Mouse (Mus musculus) cerebellum, postnatal 25 days (tissue): ENCODE data around the gene Pigw.
"Not testable (repeated sequence)": the region's sequence is repeated elsewhere in the genome, so short reads cannot be mapped to it uniquely, and the experiment has no call there.

Experiments used
- DNase-seq, 2 experiments: peaks; one replicate each; pipeline ENCODE4 v3.0.0; 2021; ENCODE audit warnings: mixed read lengths in 2 of 2

Gene Pigw

DNA sequence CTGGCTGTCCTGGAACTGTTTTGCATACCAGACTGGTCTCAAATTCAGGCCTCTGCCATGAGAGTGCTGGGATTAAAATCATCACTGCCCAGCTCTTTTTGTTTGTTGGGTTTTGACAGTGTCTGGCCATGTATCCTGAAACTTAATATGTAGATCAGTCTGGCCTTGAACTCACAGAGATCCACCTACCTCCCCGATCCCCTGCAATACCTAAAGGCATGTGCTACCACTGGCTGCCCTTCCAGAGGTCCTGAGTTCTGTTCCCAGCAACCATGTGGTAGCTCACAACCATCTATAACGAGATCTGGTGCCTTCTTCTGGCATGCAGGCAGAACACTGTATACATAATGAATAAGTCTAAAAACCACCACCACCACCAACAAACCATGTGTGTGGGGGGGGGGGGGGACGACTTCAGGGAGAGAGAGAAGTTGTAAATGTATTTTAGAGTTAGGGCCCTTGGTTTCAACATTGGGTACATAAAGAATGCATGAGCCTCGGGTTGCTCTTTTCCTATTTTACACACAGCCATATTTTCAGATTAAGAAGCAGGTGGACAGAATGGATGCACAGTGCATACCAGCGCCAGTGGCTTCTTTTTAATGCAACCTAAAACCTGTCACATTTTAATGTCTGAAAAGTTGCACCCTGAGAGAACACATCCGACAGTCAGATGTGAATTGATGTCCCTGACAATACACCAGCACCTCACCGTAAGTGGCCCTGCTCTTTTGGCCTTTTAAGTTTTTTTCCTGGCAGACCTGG lies 896 bp downstream of the Pigw start:
- DNase-seq = no peak

DNA sequence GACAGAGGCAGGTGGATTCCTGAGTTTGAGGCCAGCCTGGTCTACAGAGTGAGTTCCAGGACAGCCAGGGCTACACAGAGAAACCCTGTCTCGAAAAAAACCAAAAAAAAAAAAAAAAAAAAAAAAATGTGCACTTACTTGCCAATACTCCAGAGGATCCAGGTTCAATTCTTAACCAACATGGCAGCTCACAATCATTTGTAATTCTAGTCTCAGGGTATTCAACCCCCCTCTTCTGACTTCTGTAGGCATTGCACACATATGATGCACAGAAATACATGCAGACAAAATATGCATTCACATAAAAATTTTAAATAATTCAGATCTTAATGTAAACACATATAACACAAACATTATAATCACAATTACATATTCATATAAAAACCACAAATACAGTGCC lies 4.1 kb downstream of the Pigw start:
- DNase-seq = not testable (repeated sequence)

- no peak for DNase-seq
Measured at GRCm38 (mm10) chr11:84873042-84873833, 6.8 kb downstream of the Pigw start.

DNA sequence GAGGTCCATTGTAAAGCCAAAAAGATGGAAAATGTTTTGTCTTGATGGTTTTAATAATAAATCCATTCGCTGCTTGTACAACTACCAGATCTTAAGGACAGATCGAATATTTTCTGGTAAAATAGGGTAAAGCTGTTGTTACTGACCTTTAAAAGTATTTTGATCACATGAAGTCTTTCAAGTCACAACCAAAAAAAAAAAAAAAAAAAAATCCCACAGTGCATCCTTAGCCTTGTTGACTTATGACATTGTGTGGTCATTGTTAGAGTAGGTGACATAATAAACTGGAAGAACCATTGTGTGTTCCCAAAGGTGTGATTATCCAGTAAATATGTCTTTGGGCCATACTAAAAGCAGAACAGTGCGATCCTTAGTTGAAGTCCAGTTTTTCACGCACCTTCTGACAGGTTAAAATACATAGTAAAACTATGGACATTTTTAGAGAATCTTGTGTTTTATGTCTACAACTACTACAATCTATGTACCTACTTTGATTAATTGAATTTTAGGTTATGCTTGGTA lies 8.5 kb downstream of the Pigw start:
- DNase-seq = no peak

DNA sequence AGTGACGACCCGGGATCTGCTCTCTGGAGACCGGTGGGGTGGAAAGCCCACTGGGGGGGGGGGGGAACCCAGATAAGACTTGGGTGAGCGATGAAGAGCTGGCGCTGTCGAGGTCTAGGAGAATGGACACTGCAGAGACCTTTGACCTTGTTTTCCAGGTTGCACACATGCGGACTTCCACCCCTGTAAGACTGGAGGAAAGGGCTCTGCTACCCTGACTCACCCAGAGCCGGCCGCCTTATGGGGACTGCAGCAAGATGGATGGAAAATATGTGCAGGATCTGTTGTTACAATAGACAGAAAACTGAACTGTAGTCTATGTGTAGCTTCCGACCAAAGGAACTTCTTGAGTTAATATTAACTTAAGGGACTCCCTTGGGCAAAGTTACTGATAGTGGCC lies 9.0 kb downstream of the Pigw start:
- DNase-seq = no peak

DNA sequence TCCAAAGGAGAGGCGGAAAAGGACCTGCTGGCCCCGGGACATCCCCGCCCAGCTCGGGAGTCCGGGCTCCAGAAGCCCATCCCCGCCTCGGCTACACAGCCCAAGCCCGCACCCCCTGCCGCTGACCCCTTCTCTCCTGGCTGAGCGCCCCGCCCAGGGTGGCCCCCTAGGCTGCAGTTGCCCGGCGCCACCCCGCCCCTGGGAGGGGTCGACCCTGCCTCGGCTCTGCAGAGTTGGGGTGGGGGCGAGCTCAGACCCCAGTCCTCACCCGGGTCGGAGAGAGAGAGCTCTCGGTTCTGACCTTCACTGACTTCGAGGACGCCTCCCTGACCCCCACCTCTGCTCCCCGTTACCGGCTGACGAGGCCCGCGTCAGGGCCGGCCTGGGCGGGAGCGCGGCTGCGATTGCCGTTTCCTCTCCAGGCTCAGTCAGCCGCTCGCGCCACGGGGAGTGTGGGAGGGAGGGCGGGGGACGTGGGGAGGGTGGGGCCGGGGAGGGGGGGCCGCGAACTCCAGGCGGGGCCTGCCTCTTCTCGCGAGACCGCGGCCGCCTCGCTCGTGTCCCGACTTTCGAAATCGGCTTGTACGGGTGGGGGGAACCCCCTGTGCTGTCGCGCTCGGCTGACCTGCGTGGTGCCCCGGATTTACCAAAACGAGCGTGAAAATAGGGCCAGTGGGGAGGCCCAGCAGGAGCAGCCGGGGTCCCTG lies 9.6 kb downstream of the Pigw start, which contains the start of gene Ggnbp2:
Ggnbp2 (minus strand) TSS at position 481 of the 707 bp plus-strand sequence.
- peak; percentile 93 to 96 for DNase-seq

DNA sequence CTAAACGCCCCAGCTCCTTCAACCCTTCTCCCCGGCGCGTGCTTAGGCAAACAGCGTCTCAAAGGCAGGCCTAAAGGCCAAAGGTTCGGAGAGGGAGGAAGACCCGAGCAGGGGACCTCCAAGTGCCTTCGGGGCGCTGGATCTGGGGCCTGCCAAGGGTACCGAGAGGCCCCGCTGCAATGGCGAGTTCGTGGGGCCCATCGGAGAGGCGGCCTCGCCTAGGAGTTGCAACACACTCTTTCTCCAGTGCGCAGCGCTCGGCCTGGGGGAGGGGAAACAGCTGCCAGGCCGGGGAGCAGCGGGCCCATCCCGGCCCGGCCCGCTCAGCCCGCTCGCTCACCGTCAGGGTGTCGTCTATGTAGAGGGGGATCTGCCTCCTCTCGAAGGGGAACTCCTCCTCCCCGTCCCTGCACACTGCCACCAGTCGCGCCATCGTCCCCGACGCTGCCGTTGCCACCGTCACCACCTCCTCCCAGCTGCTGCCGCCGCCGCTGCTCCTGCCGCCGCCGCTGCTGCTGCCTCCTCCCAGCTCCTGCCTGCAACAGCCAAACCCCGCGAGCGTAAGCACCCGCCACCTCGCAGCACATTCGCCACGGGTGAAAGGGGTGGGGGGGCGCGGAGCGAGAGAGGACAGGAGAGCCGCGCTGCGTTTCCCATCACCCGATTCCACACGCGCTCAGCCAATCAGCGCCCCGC lies 10.4 kb downstream of the Pigw start:
- peak; percentile 92 to 96 for DNase-seq

DNA sequence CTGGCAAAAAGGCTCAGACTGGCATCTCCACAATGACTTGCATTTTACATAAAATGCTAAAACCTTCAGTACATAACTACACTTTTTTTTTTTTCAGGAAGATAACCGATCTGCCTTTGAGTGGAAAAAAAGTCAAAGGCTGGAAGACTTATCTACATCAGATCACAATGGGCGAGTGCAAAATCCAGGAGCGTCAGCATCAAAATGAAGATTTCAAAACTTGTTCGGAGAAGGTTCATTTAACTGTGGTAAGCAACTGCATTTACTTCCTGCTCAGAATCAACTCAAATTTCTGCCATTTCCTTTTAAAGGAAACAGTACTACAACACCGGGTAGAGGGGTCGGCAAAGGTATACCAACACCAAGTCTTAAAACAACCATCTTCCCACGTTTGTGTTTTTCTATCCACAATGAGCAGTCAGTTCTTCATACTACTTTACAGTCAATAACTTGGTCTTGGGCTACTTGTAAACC lies 11.3 kb downstream of the Pigw start:
- DNase-seq = no peak

GRCm38 (mm10) chr11:84867586-84867985 lies 12.5 kb downstream of the Pigw start:
- DNase-seq = no peak

- DNase-seq = no peak
Measured at GRCm38 (mm10) chr11:84865268-84865667, 14.8 kb downstream of the Pigw start.

- DNase-seq = no peak
Measured at GRCm38 (mm10) chr11:84855285-84855684, 24.8 kb downstream of the Pigw start.

DNA sequence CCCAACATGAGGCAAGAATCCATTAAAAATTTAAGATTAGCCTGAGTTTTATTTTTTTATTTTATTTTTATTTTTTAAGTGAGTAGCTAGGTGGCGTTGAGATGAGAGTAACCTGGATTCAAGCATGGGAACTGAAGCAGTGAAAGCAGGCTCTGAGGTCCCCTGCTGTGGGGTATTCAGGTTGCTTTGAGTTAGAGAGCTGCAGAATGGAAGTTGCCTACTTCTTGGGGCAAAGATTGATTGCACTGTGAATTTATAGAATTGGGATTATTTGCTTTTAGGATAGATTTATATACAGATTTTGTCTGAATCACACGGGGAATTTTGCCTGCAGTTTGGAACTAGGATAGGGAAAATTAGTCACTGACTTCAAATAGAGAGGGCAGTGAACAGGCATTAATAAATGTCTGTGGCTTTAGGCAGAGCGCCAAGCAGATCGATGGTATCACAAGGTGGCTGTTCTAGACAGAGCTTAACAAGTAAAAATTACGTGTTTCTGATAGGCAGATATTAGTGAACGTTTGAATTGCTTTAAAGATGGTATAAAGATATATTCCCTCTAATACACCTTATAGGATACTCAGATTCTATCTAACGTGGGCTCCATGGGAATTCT lies 32.5 kb downstream of the Pigw start:
- DNase-seq = no peak

- no peak for DNase-seq
Measured at GRCm38 (mm10) chr11:84846741-84847474, 33.2 kb downstream of the Pigw start.

GRCm38 (mm10) chr11:84839330-84839729 lies 40.8 kb downstream of the Pigw start:
- no peak for DNase-seq

- DNase-seq = not testable (repeated sequence)
Measured at GRCm38 (mm10) chr11:84829495-84829894, 50.6 kb downstream of the Pigw start.

GRCm38 (mm10) chr11:84828516-84829399 lies 51.3 kb downstream of the Pigw start, which contains the start of gene Dhrs11:
Gene Dhrs11, minus strand, starts transcription at chr11:84828994.
- DNase-seq = peak; percentile 94 to 95

DNA sequence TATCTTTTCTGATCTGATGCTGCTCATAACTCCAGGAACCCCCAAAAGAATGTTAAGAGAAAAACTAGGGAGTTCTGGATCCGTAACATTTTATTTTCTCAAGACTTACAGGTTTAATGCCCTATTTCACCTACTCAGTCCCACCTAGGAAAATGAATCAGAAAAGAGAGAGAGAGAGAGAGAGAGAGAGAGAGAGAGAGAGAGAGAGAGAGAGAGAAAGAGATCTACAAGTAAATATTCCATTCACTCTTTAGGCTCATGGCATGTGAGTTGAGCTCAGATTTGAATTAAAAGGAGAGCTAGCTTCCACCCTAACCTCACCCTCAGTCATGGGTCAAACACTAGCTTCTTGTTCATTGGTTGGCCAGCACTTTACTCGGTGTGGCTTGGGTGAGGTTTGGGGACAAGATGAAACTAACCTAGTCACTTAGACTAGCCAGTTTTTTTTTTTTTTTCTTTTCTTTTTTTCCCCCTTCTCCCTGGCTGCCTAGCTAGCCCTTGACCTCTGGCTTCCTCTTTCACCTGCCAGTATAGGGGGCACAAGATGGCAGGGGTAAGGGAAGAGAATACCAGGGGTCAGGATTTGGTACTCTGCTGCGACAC lies 52.1 kb downstream of the Pigw start:
- no peak for DNase-seq

DNA sequence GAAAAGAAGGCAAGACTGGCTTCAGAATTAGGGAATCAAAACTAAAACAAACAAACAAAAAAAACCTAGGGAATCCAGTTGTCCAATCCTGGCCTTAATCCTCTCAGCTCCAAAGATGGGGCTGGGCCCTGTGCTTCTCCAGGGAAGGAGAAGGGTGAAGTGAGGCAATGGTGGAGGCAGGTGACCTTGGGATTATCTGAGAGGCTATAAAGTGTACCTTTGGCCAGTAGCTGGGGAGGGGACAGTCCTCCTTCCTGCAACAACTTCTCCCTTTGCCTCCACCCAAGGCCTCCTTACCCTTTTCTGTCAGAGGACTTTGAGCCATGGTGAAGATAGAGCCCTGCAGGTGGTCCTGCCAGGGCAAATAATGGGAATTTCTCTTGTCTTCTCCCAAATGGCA lies 52.6 kb downstream of the Pigw start:
- no peak for DNase-seq
